Mouse (Mus musculus) liver, embryonic 14.5 days (tissue): ENCODE measurements around the gene Tox2. TPM values are rescaled to one million over a fixed set of nuclear protein-coding genes. Genes with fewer than 3 reads are reported as not detected.

ENCODE experiments used
- ATAC-seq: fragments of 200-750 bp; cut with Nextera tagmentation; 2 replicates; pipeline ENCODE4 v1.8.0; 2017; ENCODE audit warnings: moderate number of reproducible peaks, mild to moderate bottlenecking, moderate library complexity; ENCODE audit not compliant: insufficient read depth
- DNase-seq, 3 experiments: peaks; one replicate each; pipeline ENCODE4 v3.0.0-alpha.2; 2012 to 2013; ENCODE audit warnings: low read depth in 3 of 3, low spot score in 3 of 3
- H3K27ac ChIP-seq: fragments of 300-500 bp; sonication (generic); 2 replicates; pipeline ENCODE4 v1.5.1; 2014; ENCODE audit warnings: moderate library complexity, mild to moderate bottlenecking, control low read depth, inconsistent platforms
- H3K27me3 ChIP-seq: fragments of 300-500 bp; sonication (generic); 2 replicates; pipeline ENCODE4 v1.6.1; 2014; ENCODE audit warnings: mild to moderate bottlenecking, low read length, moderate library complexity; ENCODE audit not compliant: control insufficient read depth, insufficient read depth
- H3K36me3 ChIP-seq: fragments of 300-500 bp; sonication (generic); replicated peaks from 2 replicates; pipeline ENCODE4 v1.6.1; 2014; ENCODE audit warnings: low read depth; ENCODE audit not compliant: control insufficient read depth, insufficient read depth
- H3K4me1 ChIP-seq, 2 experiments: fragments of 200-500 bp in 1 of 2; fragments of 300-500 bp in 1 of 2; sonication (generic) in 1 of 2; replicated peaks; 2 replicates each; pipeline ENCODE4 v1.6.1; 2012 to 2014; ENCODE audit warnings: antibody characterized with exemption in 1 of 2, inconsistent platforms in 1 of 2, low read length in 1 of 2; ENCODE audit not compliant: control insufficient read depth in 2 of 2, insufficient read depth in 2 of 2
- H3K4me2 ChIP-seq: fragments of 300-500 bp; sonication (generic); 2 replicates; pipeline ENCODE4 v1.6.1; 2014; ENCODE audit warnings: low read depth, mild to moderate bottlenecking, control low read depth, moderate library complexity
- H3K4me3 ChIP-seq, 2 experiments: fragments of 200-500 bp in 1 of 2; fragments of 300-500 bp in 1 of 2; sonication (generic) in 1 of 2; 2 replicates each; pipeline ENCODE4 v1.5.1; 2012 to 2014; ENCODE audit warnings: low read depth in 2 of 2, low read length in 2 of 2, mild to moderate bottlenecking in 2 of 2, control low read depth in 1 of 2, inconsistent platforms in 1 of 2, moderate library complexity in 1 of 2; ENCODE audit not compliant: insufficient read depth in 1 of 2
- H3K9ac ChIP-seq: fragments of 300-500 bp; sonication (generic); replicated peaks from 2 replicates; pipeline ENCODE4 v1.6.1; 2014; ENCODE audit warnings: mild to moderate bottlenecking, control low read depth, moderate library complexity
- H3K9me3 ChIP-seq: fragments of 300-500 bp; sonication (generic); 2 replicates; pipeline ENCODE4 v1.6.1; 2016; ENCODE audit warnings: low read length, mixed read lengths; ENCODE audit not compliant: control insufficient read depth
- CTCF ChIP-seq: IDR thresholded peaks from 2 replicates; pipeline ENCODE4 v1.5.1; 2016; ENCODE audit warnings: antibody characterized with exemption, low read depth, control low read depth
- EP300 ChIP-seq: IDR thresholded peaks from 2 replicates; pipeline ENCODE4 v1.6.1; 2016; ENCODE audit warnings: antibody characterized with exemption, low read depth
- WGBS: fragments of 180-500 bp; shearing (Covaris S2); extraction: QIAGEN DNeasy Blood & Tissue Kit; methylation state at CpG from one replicate; pipeline ENCODE4 v1.1.7; 2014; ENCODE audit not compliant: insufficient replicate concordance; 5-methylcytosine and 5-hydroxymethylcytosine counted together
- polyA plus RNA-seq, 2 experiments: library from polyadenylated mRNA; depleted of rRNA in 1 of 2; stranded (reverse) in 1 of 2; unstranded in 1 of 2; fragments of >200 nt; fragmentation: Nextera tagmentation in 1 of 2; extraction: Ambion mirVana in 1 of 2; gene quantifications; 2 replicates each; pipeline versions ENCODE4 v1.2.1 to v1.2.3; 2012 to 2014

Gene Tox2
- polyA plus RNA-seq, 2 experiments: 0.25 to 0.71 TPM

GRCm38 (mm10) chr2:163190004-163190441 lies 12.9 kb upstream of the Tox2 start:
- Histone ChIP-seq H3K36me3 (no peaks in the 10 kb centered on the region), H3K27ac (no peak overlapping the region), H3K9ac (no peak overlapping the region), H3K4me1 (no peaks in the 10 kb centered on the region), H3K27me3 (no peaks in the 10 kb centered on the region), H3K4me3 (no peak overlapping the region), H3K4me2 (no peak overlapping the region), H3K9me3 (no peaks in the 10 kb centered on the region)
- DNase-seq (no peak), ATAC-seq (no peak)
- 19% methylated on average over 3 of the region's 3 CpGs for WGBS
- no peak for TF ChIP-seq CTCF
- TF ChIP-seq EP300: no peak

GRCm38 (mm10) chr2:163192485-163192884 lies 10.4 kb upstream of the Tox2 start:
- WGBS: 61% methylated on average over 6 of the region's 6 CpGs
- no peaks in the 10 kb centered on the region for H3K27me3 ChIP-seq

GRCm38 (mm10) chr2:163194015-163194414 lies 8.9 kb upstream of the Tox2 start:
- TF ChIP-seq CTCF: no peak
- TF ChIP-seq EP300: no peak
- no peaks in the 10 kb centered on the region for H3K4me1 ChIP-seq
- H3K36me3 ChIP-seq: no peaks in the 10 kb centered on the region
- no peak overlapping the region for H3K4me2 ChIP-seq
- no peaks in the 10 kb centered on the region for H3K9me3 ChIP-seq
- H3K9ac ChIP-seq: no peak overlapping the region
- DNase-seq (no peak), ATAC-seq (no peak)
- H3K27me3 ChIP-seq: no peaks in the 10 kb centered on the region
- 55% methylated on average over 2 of the region's 2 CpGs for WGBS
- no peak overlapping the region for H3K4me3 ChIP-seq
- H3K27ac ChIP-seq: no peak overlapping the region

More at GRCm38 (mm10) chr2:163192485-163192884, 10.4 kb upstream of the Tox2 start:
- no peak for DNase-seq
- Histone ChIP-seq H3K4me2 (no peak overlapping the region), H3K27ac (no peak overlapping the region), H3K9ac (no peak overlapping the region), H3K36me3 (no peaks in the 10 kb centered on the region), H3K4me1 (no peaks in the 10 kb centered on the region), H3K9me3 (no peaks in the 10 kb centered on the region), H3K4me3 (no peak overlapping the region)
- TF ChIP-seq EP300: no peak
- TF ChIP-seq CTCF: no peak
- ATAC-seq: no peak

- ATAC-seq (no peak), DNase-seq (no peak)
- Histone ChIP-seq H3K27me3 (no peaks in the 10 kb centered on the region), H3K4me1 (no peaks in the 10 kb centered on the region), H3K9ac (no peak overlapping the region), H3K4me2 (no peak overlapping the region), H3K27ac (no peak overlapping the region), H3K4me3 (no peak overlapping the region), H3K9me3 (no peaks in the 10 kb centered on the region), H3K36me3 (no peaks in the 10 kb centered on the region)
- 56% methylated on average over 5 of the region's 5 CpGs for WGBS
- TF ChIP-seq EP300 (no peak), CTCF (no peak)
Observed at GRCm38 (mm10) chr2:163194543-163194942, 8.4 kb upstream of the Tox2 start.

GRCm38 (mm10) chr2:163195106-163195833 lies 7.7 kb upstream of the Tox2 start:
- 57% methylated on average over 6 of the region's 6 CpGs for WGBS
- no peak for TF ChIP-seq CTCF
- TF ChIP-seq EP300: no peak
- ATAC-seq: no peak

More at GRCm38 (mm10) chr2:163195106-163195833, 7.7 kb upstream of the Tox2 start:
- 0 out of 4 replicates have a peak, but pooled peaks cover 0 to 2% of the 10 kb centered on the region in 2 experiments for H3K4me1 ChIP-seq
- H3K4me2 ChIP-seq: no peak overlapping the region
- DNase-seq: no peak
- no peak overlapping the region for H3K9ac ChIP-seq
- no peaks in the 10 kb centered on the region for H3K9me3 ChIP-seq
- no peak overlapping the region for H3K4me3 ChIP-seq
- no peaks in the 10 kb centered on the region for H3K36me3 ChIP-seq
- no peak overlapping the region for H3K27ac ChIP-seq
- H3K27me3 ChIP-seq: no peaks in the 10 kb centered on the region
